Mouse (Mus musculus) cerebellum, adult 18-20 months (tissue): ENCODE results near the gene March7.

Source experiments
- DNase-seq, 2 experiments: peaks; one replicate each; pipeline ENCODE4 v3.0.0; 2021

March7 gene

DNA sequence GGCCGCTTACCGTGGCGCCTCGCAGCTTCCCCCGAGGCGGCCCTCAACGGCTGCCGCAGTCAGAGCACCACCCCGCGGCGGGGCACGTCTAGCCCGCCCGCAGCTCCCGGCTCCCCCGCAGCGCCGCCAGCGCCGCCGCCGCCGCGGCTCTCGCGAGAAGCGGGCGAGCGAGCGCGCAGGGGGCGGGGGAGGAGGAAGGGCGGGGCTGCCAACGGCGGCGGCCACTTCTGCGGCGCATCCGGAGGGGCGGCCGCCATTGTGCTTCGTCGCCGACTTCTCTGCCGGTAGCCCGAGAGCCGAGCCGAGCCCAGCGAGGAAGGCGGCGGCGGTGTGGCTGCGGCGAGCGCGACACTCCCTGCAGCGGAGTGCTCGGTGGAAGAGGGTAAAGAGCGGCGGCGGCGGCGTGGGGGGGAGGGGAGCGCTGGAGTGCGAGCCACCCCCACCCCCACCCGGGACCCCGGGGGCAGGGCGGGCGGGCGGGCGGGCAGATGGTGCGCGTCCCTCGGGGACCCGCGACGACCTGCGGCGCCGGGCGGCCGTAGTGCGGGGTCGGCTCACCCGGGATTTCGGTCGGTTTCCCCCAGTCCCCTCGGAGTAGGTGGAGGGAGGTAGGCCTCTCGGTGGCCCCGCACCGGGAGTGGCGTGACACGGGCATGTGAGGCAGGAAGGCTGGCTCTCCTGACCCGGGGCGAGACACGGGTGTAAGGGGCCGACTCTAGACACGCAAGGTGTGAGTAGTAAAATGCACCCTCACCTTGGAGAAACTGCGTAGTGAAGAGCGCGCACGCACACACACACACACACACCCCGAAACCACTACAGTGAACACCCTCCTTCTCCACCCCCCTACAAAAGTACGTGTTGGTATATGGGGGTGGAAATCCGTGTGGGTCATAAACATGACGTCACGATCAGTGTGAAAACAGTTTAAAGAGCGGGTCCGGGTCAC lies at the start of gene March7, which contains the start of gene Baz2b:
TSS of gene March7 (plus strand) at position 185 of the 949 bp plus-strand sequence.
TSS of gene Baz2b (minus strand) at position 137 of the 949 bp plus-strand sequence.
- peak; percentile 76 to 90 for DNase-seq

DNA sequence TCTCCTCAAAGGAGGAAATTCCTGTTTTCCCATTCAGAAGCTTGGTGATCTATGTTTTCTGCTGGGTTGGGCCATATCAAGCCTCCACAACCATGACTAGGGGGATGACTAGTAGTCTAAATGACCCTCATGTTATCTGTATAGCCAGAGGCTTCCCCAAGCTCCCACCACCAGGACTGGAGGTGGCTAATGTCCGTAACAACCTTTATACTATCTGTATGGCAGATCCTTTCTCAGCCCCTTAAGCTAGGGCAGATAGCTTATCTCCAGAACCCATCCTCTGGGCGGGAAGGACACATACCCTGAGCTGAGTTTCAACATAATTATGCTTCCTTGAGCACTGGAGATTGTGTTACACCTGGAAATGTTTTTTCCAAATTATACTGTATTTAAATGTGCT lies 45.9 kb upstream of the March7 start:
- no peak for DNase-seq

DNA sequence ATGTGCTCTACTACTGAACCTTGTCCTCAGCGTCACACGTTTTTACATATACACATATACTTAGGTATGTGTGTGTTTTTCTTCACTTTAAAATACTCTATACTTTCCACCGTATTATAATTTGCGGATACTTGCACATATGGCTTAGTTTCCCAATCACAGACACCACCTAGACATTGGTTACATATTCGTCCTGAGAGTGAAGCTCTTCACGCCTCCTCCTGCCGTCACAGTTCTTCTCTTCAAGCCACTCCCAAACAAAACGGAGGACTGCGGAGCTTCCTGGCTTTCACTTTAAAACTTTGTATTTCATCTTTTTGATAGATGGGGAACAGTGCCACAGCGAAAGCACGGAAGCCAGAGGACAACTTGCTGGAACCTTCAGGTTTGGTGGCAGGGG lies 44.0 kb upstream of the March7 start:
- no peak for DNase-seq

DNA sequence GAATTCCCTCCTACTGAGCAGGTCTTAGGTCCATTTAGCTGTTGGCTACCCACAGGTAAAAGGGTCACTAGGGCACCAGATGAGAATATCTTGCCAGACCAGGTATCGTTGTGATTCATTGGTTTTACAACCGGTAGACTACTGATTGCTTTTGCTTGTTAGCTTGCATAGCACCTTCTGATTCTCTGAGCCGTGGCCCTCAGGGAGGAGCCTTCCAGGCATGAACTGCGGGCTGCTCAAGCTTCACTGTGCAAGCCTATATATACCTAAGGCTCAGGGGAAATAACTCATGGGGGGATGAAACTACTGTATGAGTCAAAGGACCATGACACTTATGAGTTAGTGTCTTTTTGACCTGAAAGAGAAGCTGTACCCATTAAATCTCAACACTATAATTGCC lies 42.8 kb upstream of the March7 start:
- DNase-seq = no peak

DNA sequence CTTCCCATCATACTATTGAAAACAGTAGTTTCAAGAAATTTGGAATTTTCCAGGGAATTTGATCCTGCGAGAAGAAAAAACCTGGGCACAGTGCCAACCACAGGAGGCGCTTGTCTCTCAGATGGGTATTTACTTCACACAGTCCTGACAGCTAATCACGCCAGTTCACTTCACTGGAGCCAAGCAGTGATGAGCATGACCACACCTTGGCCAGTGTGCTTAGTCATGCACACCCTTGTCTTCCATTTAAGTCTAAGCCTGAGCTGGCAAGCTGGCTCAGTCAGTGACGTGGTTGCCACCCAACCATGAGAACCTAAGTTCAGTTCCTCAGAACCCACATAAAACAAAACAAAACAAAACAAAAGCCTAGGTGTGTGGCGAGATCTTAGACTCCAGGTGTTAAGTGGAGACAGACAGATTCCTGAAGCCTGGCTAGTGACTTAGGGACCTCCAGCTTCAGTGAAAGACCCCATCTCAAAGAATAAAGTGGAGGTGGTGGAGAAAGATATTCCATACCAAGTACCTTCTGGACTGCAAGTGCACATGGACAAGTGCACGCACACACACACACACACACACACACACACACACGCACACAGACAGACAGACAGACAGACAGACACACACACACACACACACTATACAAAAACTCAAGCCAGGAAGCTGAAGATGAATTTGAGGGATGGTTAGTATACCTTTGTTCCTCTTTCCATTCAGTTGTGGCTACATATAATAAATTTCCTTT lies 37.7 kb upstream of the March7 start:
- DNase-seq = peak; percentile 32 to 44

DNA sequence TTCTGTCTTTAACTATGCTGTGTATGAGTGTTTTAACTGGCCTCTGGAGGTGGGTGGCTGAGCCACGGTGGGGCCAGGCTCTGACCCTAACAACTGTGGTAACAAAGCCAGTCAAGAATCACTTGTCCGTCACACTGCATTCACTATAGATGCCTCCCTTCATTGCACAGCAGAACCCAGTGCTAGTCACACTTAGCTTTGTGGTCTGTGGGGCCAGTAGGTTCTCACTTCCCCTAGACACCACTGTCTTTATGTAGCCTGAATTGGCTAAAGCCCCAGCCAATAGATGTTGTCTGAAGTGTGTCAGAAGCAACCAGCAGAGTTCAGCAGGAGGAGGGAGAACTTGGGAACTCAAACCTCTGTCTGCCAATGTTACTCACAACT lies 37.2 kb upstream of the March7 start:
- DNase-seq = no peak

DNA sequence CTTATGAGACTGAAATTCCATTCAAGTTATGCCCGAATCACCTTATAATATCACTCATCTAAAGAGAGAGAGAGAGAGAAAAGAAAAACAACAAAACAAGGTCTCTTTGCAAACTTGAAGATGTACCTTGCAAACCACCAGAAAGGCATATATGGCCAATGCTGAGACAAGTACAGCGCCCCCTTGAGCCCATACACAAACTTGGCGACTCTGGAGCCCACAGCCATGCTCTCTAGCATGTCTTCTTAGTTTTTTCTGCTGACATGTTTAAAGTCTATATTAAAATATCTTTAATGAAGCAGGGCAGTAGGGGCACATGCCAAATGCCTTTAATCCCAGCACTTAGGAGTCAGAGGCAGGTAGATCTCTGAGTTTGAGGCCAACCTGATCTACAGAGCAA lies 36.5 kb upstream of the March7 start:
- no peak for DNase-seq

DNA sequence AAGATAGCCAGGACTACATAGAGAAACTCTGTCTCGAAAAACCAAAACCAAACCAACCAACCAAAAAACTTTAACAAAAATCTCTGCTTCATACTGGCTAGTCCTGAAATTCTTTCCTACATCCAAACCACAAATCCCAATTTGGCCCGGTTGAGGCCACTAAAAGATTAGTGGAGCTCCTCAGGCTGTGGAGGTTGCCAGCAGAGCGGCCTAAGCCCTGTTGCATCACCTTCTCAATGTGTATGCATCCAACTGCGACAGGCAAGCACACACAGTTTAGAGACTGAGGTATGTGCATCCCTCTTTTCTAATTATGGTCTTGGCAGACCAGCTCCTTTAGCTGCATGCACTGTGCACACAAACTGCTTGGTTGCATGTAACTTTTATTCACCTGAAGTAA lies 36.1 kb upstream of the March7 start:
- no peak for DNase-seq

DNA sequence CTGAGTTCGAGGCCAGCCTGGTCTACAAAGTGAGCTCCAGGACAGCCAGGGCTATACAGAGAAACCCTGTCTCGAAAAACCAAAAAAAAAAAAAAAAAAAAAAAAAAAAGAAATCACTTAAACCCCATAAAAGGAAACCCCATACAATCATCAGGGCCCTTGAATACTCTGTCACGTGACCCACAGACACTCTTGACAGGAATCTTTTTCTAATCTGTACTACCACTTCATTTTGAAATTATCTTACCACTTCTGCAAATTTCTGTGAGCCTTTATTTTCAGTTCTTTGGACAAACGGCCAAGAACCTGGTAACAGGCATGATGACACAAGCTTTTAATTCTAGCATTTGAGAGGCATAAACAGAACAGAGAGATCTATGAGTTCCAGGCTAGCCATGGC lies 34.6 kb upstream of the March7 start:
- no peak for DNase-seq

DNA sequence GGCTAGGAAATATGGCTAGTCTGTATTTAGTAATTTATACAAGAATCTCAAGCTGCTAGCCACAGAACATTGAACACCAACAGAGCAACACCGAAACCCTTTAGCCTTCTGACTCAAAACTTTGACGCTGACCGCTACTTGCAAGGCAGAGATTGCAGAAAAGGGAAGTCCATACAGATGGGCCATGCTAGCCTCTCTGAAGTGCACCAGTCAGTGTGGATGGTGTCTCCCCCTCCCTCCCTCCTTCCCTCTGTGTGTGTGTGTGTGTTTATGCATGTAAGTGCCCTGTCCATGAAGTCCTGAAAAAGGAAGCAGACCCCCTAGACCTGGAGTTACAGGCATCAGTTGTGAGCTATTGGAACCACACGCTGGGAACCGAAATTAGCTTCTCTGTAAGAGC lies 33.6 kb upstream of the March7 start:
- no peak for DNase-seq

DNA sequence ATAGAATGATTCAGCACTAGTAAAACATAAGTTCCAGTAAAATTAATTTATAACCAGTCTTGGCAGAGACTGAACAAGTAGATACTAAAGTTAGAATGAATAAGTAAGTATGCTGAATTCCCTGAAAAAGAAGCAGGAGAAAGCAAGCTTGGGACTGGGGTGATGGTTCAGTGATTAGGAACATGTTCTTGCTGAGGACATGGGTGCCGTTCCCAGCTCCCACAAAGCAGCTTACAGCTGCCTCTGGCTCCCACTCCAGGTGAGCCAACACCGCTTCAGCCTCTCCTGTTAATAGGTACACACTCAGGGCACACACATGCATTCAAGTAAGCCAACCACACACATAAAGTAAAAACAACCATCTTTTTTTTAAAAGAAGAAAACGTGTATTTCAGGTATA lies 32.2 kb upstream of the March7 start:
- no peak for DNase-seq

DNA sequence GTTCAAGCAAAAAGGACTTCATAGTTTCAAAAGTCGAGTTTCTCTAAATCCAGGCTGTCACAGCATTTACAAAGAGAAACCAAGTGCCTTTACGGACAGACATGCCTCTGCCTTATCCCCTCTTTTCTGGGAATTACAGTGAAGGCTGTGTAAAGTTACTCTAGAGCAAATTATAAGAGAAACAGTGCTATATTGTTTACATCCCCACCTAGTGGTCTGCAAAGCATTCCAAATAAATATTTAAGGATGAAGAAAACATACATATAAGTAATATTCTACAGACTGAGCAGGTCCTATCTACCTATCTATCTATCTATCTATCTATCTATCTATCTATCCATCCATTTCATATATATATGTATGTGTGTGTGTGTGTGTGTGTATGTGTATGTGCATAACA lies 28.0 kb upstream of the March7 start:
- DNase-seq = no peak

DNA sequence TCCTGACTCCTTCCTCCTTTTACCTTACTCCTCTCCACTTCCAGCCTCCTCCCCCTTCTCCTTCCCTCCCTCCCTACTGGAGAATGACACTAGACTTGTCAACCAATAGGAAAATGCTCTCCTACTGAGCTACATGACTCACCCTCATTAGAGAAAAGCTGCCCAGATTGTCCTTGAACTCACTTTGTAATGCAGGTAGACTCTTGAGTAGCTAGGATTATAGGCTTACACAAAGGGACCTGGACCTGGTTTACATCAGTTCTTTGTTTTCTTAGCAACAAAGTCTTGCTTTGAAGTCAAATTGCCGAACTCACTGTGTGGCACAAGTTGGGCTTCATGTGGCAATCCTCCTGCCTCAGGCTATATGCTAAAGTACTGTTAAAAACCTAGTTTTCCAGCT lies 12.8 kb upstream of the March7 start:
- no peak for DNase-seq

DNA sequence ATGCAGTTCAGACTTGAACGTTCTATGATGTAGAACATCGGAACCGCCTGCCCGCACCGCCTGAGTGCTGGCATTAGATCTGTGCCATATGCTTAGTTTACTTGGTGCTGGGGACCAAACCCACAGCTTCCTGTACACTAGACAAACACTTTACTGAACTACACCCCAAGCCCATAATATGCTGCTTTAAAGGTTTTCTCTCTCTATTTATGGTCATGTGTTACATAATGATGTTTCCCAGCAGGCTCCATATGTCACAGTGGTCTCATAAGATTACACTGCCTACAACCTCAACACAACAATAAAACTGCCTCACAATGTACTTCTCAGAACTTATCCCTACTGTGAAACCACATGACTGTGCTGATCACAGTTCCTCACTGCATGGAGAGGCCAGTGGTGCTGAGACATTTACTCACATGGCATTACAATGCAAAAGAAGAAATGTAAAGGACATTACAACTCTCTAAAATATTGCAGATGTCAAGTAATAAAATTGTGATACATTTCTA lies 9.6 kb upstream of the March7 start:
- DNase-seq = no peak

DNA sequence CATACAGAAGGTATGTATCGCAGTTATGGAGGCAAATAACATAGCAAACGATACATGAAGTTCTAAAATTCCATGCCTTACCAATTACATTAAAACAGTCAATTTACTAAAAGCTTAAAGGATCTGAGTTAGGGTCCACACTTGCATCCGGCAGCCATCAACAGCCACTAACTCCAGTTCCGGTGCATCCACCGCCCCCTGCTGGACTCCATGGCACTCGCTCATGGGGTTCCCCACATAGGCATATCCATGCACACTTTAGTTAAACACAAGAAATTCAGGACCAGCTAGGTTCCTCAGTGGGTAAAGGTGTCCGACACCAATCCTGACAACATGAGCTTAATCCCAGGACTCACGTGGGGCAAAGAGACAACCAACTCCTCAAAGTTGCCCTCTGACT lies 9.0 kb upstream of the March7 start:
- DNase-seq = peak; percentile 32 to 36

DNA sequence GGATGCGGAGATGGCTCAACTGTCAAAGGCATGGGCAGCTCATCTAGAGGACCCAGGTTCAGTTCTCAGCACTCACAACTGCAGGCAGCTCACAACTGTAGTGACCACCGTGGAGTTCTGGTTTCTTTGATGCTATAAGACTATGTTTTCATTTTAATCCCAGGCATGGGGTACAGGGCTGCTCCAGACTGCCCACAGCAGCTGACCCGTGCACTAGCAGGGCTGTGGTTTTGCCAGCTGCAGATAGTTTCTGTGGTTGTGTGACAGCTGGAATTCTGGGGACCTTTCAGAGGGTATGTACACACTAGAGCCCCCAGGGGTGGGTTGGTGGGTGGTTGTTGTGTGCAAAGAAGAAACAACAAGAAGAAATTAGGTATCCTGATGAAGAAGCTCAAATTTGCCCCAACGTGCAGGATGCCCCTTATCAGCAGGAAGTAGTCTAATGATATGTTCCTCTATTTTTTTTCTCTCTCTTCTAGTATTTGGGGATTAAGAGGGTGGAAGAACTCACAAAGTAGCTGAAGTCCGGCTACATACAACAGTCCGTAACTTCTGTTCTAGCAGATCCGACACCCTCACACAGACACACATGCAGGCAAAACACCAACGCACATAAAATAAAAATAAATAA lies 6.7 kb upstream of the March7 start:
- no peak for DNase-seq

DNA sequence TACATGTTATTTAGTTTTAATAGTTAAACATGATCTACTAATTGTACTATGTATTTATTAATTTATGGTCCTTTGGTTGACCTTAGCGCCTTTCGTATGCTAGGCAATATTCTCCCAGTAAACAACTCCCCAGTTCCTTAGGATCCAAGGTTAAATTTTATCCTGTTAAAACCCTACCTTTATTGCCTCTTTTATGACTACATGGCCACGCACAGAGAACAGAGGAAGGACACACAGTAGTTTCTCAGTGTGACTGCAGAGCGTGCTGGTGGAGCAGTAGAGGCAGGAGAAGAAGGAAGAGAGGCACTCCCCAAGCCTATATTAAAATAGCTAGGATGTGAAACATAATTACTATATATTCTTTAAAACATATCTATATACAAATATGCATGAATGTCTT lies 6.0 kb upstream of the March7 start:
- no peak for DNase-seq

DNA sequence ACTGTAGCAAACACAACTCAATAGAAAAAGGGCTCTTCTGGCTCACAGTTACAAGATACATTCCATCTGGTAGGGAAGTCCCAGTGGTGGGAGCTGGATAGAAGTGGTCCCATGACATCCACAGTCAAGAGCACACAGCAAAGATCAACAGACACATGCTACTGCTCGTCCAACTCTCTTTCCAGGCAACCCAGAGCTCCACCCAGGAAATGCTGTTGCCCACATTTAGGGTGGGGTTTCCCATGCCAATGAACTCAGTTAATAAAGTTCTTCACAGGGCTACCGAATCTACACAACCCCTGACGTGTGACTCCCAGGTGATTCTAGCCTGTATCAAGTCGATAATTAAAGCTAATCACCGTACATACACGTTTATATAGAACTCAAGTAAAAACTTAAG lies 5.5 kb upstream of the March7 start:
- DNase-seq = no peak

DNA sequence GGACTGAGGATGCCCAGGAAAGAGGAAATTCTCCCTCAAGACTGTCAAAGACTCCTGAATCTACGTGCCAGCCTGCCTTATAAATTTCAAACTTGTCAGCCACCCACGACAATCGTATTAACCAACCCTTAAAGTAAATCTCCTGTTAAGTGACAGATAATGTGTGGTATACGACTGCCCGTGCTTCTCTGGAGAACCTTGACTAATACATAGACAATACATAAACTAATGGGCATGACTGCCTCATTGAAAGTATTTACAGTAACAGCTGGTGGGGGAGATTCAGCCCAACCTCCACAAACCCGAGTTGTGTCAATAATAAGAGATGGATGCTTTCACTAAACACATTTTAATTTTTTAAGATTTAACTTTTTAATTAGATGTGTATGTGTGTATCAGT lies 3.9 kb upstream of the March7 start:
- DNase-seq = no peak

DNA sequence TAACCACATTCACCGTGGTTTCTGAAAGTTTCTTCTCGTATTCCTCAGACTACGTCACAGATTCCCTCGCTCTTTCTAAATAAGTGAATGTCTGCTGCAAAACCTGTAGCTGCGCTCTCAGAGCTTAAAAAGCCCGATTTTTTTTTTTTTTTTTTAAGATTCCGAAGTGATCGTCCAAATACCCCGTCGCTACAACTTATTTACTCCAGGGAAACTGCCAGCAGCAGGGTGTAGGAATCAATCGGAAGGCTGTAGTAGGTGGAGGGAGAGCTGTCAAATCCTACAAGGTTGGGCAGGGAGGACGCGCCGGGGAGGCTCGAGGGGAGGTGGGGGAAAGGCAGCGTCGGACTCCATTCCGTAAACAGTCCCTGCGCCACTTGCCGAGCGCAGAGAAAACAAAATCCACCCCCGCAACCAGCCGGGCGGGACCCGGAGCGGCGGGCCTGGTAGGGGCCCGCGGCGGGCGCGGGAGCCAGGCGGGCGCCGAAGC lies 520 bp upstream of the March7 start:
- peak; percentile 57 to 66 for DNase-seq

DNA sequence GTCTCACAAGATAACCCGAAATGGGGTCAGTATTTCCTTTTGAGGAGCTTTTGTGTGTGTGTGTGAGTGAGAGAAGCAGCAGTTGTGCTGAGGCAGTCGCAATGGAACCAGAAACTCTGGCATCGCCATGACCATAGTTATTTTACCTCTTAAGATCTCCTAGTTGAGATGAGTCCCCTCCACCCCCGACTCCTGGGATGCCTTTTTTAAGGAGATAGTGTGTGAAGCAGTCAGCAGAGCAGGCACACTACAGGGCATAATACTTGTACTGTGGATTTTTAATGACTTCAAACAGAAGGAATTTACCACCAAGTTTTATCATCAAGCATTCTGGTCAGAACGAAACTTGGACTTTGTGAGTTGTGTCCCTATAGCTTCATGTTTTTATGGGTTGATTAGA lies 1.1 kb downstream of the March7 start:
- DNase-seq = no peak

DNA sequence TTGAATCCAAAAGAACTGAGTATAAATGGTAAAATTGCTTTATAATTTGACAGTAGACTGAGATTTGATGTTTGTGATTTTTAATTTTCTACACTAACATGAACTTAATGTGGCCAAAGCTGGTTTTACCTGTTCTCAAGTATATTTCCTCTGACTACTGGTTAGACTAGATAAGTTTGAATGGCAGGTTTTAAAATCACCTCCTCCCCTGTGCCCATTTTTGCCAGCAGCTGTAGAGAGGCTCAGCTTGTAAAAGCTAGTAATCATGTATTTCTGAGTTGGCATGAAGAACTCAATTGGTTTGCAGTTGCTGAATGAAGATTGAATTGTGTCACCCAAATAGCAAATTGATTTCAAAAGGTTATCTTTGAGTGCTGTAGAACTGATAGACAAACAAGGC lies 2.8 kb downstream of the March7 start:
- DNase-seq = no peak

DNA sequence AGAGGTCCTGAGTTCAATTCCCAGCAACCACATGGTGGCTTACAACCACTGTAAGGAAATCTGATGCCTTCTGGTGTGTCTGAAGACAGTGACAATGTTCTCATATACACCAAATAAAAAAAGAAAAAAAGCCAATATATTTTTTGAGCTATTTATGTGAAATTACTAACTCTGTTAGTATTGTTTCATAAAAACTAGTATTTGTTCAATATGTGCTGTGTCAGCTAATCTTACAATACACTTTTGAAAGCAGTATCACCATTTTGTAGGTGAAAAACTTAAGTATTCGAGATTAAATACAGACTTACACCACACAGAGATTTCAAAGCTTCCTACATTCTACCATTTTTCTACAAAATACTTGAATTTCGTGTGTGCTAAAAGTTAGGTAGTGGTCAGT lies 5.0 kb downstream of the March7 start:
- DNase-seq = no peak
